Mouse (Mus musculus) embryonic facial prominence, embryonic 15.5 days (tissue): ENCODE results near the gene Mrpl12. TPM values are rescaled to one million over a fixed set of nuclear protein-coding genes. Genes with fewer than 3 reads are reported as not detected.
A peak's percentile ranks its signal among the peaks of the same experiment; 100 is the strongest.

ENCODE experiments used
- ATAC-seq: fragments of 200-750 bp; cut with Nextera tagmentation; 2 replicates; pipeline ENCODE4 v1.8.0; 2017; ENCODE audit warnings: low read depth, moderate TSS enrichment; ENCODE audit not compliant: insufficient number of reproducible peaks, low FRiP score, low TSS enrichment
- H3K27ac ChIP-seq: fragments of 300-500 bp; sonication (generic); replicated peaks from 2 replicates; pipeline ENCODE4 v1.5.1; 2015; ENCODE audit warnings: mild to moderate bottlenecking, inconsistent platforms
- H3K27me3 ChIP-seq: fragments of 300-500 bp; sonication (generic); 2 replicates; pipeline ENCODE4 v1.6.1; 2015; ENCODE audit warnings: inconsistent platforms
- H3K36me3 ChIP-seq: fragments of 300-500 bp; sonication (generic); 2 replicates; pipeline ENCODE4 v1.6.1; 2015; ENCODE audit warnings: mild to moderate bottlenecking, inconsistent platforms
- H3K4me1 ChIP-seq: fragments of 300-500 bp; sonication (generic); 2 replicates; pipeline ENCODE4 v1.6.1; 2015; ENCODE audit warnings: inconsistent platforms
- H3K4me2 ChIP-seq: fragments of 300-500 bp; sonication (generic); replicated peaks from 2 replicates; pipeline ENCODE4 v1.6.1; 2015; ENCODE audit warnings: mild to moderate bottlenecking, inconsistent platforms
- H3K4me3 ChIP-seq: fragments of 300-500 bp; sonication (generic); replicated peaks from 2 replicates; pipeline ENCODE4 v1.5.1; 2015; ENCODE audit warnings: mild to moderate bottlenecking, inconsistent platforms
- H3K9ac ChIP-seq: fragments of 300-500 bp; sonication (generic); 2 replicates; pipeline ENCODE4 v1.6.1; 2015; ENCODE audit warnings: inconsistent platforms
- H3K9me3 ChIP-seq: fragments of 300-500 bp; sonication (generic); replicated peaks from 2 replicates; pipeline ENCODE4 v1.6.1; 2016; ENCODE audit warnings: inconsistent platforms
- WGBS: fragments of 180-500 bp; shearing (Covaris S2); methylation state at CpG from one replicate; pipeline ENCODE4 v1.1.7; 2015; 5-methylcytosine and 5-hydroxymethylcytosine counted together
- polyA plus RNA-seq: library from polyadenylated mRNA; unstranded; fragments of >200 nt; fragmentation: Nextera tagmentation; extraction: Ambion mirVana; gene quantifications from 2 replicates; pipeline ENCODE4 v1.2.1, GENCODE M21; 2015

Mrpl12 gene
- polyA plus RNA-seq, 1 experiment from 2014 or later: 118 TPM

DNA sequence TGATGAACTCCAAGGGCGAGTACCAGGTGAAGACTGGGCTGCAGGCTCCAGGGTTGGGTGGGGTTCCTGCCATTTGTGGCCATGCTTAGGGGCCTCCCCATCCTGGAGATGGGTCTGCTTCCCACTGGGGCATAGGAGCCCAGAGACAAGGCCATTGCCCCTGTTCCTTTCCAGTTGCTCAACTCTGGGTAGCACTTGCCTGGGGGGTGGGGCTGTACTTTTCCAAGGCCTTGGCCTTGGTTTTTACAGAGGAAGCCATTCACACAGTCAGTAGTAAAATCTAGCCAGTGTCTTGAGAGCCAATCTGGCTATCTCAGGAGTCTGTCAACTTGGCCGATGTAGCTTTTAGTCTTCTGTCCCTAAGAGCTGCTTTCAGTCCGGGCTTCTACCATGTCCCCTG is 13.0 kb downstream of the Mrpl12 start:
- H3K4me1 ChIP-seq: peaks cover 20% of the 10 kb centered on the region
- H3K4me2 ChIP-seq: no peak overlapping the region
- WGBS: 90% methylated on average over 3 of the region's 3 CpGs
- H3K4me3 ChIP-seq: no peak overlapping the region
- H3K27me3 ChIP-seq: no peaks in the 10 kb centered on the region
- H3K9me3 ChIP-seq: no peaks in the 10 kb centered on the region
- H3K27ac ChIP-seq: no peak overlapping the region
- ATAC-seq: no peak
- no peak overlapping the region for H3K9ac ChIP-seq
- peaks cover 38% of the 10 kb centered on the region for H3K36me3 ChIP-seq

DNA sequence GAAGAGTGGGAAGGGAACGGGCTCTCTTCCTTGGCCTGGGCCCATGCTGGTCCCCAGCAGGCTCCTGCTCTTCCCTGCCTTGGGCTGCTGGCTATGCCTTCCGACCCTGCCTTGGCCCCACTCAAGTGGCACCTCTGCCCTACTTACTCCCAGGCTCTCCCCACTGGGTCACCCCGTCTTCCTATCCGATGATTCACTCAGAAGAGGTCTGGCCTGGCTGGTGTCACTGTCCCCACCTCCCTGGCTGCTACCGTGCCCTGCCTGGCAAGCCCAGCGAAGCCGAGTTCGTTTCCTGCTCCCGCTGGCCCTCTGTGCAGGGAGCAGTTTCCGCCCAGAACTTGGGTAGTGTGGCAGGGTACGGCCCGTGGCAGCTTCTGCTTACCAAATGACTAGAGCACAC is 13.8 kb downstream of the Mrpl12 start:
- no peak overlapping the region for H3K4me3 ChIP-seq
- peaks cover 13% of the 10 kb centered on the region for H3K4me1 ChIP-seq
- H3K9me3 ChIP-seq: no peaks in the 10 kb centered on the region
- 93% methylated on average over 12 of the region's 12 CpGs for WGBS
- no peak overlapping the region for H3K27ac ChIP-seq
- peaks cover 38% of the 10 kb centered on the region for H3K36me3 ChIP-seq
- ATAC-seq: no peak
- no peak overlapping the region for H3K4me2 ChIP-seq
- H3K27me3 ChIP-seq: no peaks in the 10 kb centered on the region
- H3K9ac ChIP-seq: no peak overlapping the region

DNA sequence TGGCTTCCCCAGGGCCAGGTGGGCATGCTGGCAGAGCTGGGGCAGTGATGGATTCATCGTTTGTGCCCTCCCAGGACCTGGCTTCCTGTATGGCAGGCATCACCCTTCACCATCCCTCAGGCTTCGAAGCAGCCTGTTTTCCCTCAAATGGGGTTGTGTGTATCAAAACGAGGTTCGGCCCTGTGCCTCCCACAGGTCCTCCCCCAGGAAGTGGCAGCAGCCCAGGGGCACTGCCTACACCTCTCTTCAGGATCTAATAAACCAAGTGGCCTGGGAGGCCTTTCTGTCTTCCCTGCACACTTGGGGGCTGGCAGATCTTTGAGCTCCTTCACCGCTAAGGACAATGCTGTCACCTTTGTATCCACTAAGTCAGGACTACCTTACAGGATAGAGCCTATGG is 14.5 kb downstream of the Mrpl12 start:
- H3K4me1 ChIP-seq: peaks cover 6% of the 10 kb centered on the region; the same call in 1 of the 2 replicates
- no peaks in the 10 kb centered on the region for H3K27me3 ChIP-seq
- no peak overlapping the region for H3K27ac ChIP-seq
- peaks cover 38% of the 10 kb centered on the region for H3K36me3 ChIP-seq
- no peak overlapping the region for H3K4me3 ChIP-seq
- H3K9me3 ChIP-seq: no peaks in the 10 kb centered on the region
- WGBS: 86% methylated on average over 5 of the region's 5 CpGs
- no peak overlapping the region for H3K9ac ChIP-seq
- H3K4me2 ChIP-seq: no peak overlapping the region
- no peak for ATAC-seq

DNA sequence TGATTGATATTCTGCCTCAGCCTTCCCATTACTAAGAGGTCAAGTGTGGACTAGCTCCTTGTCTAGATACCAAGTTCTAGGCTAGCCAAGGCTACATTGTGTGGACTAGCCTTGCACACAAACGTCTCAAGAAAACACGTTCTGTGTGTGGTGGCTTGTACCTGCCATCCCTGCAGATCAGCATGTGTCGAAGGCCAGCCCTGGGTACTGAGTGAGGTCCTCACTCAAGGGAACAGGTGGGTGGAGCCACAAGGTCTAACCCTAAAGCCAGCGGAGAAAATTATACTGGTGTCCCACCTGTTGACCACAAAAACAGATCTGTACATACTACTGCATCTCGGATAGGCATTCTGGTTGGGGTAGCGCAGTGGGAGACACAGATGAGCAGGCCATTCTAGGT is 15.5 kb downstream of the Mrpl12 start:
- peaks cover 6% of the 10 kb centered on the region; the same call in 1 of the 2 replicates for H3K4me1 ChIP-seq
- no peaks in the 10 kb centered on the region for H3K27me3 ChIP-seq
- H3K9ac ChIP-seq: no peak overlapping the region
- no peak overlapping the region for H3K4me2 ChIP-seq
- H3K27ac ChIP-seq: no peak overlapping the region
- WGBS: 76% methylated on average over 6 of the region's 6 CpGs
- H3K4me3 ChIP-seq: no peak overlapping the region
- H3K36me3 ChIP-seq: peaks cover 37% of the 10 kb centered on the region
- no peak; the same call in 1 of the 2 replicates for ATAC-seq
- H3K9me3 ChIP-seq: no peaks in the 10 kb centered on the region

DNA sequence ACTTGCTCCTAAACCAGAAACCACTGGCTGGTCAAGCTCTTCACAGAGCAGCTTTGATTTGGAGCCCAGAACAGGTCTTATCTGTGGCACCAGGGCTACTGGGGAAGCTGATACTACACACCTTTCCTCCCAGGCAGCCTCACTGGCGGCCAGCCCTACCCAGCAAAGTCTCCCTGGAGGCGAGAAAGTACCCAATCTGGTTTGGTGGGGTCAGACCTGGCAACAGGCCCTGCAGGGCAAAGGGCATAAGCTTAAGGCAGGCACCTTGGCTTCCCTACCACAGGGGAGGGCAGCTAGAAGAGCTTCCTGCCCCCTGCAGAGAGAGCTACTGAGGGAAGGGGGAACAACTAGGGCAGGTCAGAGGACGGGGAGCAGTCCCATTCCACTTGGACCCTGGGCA is 15.9 kb downstream of the Mrpl12 start:
- no peaks in the 10 kb centered on the region for H3K27me3 ChIP-seq
- no peak overlapping the region for H3K4me2 ChIP-seq
- WGBS: 19% methylated on average over 3 of the region's 3 CpGs
- H3K9me3 ChIP-seq: no peaks in the 10 kb centered on the region
- no peak overlapping the region for H3K27ac ChIP-seq
- peaks cover 32% of the 10 kb centered on the region for H3K36me3 ChIP-seq
- H3K4me1 ChIP-seq: peaks cover 6% of the 10 kb centered on the region; the same call in 1 of the 2 replicates
- no peak overlapping the region for H3K4me3 ChIP-seq
- no peak for ATAC-seq
- H3K9ac ChIP-seq: no peak overlapping the region

DNA sequence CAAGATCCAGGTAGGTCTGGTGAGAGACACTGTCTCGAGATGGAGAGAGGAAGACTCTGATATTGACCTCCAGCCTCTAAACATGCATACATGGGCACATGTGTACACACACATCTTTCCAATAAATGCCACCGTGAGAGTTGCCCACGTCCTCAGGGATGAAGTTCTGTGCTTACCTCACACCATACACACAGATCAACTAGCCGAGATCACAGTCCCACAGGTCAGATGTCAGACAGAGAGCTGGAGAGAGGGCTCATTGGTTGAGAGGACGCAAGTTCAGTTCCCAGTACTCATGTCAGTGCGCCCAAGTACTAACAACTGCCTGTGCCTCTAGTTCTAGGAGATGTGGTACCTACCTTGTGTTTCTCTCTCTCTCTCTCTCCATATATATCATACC is 16.6 kb downstream of the Mrpl12 start:
- Histone ChIP-seq H3K4me2 (no peak overlapping the region), H3K9me3 (no peaks in the 10 kb centered on the region), H3K27me3 (no peaks in the 10 kb centered on the region), H3K27ac (no peak overlapping the region), H3K36me3 (peaks cover 25% of the 10 kb centered on the region), H3K9ac (no peak overlapping the region), H3K4me3 (no peak overlapping the region), H3K4me1 (peaks cover 6% of the 10 kb centered on the region; the same call in 1 of the 2 replicates)
- 58% methylated on average over 6 of the region's 6 CpGs for WGBS
- ATAC-seq: no peak

DNA sequence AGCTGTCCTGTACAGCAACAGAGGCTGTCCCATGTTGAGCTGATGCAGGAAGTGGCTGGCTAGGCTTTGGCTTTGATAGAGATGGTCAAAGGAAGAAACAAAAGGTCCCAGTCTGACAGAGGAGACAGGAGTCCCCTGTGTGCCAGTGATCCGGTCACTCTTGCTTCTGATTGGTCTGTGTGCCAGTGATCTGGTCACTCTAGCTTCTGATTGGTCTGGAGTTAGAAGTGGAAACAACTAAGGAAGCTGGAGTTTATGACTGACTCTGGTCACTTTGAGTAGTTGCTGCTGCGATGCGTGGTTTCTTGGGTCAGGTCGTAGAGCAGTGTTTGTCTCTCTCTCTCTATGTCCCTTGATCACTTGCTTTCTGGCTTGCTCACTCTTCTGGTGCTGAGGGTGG is 17.3 kb downstream of the Mrpl12 start:
- Histone ChIP-seq H3K36me3 (peaks cover 19% of the 10 kb centered on the region), H3K27me3 (no peaks in the 10 kb centered on the region), H3K4me3 (no peak overlapping the region), H3K9ac (no peak overlapping the region), H3K27ac (no peak overlapping the region), H3K9me3 (no peaks in the 10 kb centered on the region), H3K4me1 (peaks cover 6% of the 10 kb centered on the region; the same call in 1 of the 2 replicates), H3K4me2 (no peak overlapping the region)
- 88% methylated on average over 4 of the region's 4 CpGs for WGBS
- ATAC-seq: no peak

DNA sequence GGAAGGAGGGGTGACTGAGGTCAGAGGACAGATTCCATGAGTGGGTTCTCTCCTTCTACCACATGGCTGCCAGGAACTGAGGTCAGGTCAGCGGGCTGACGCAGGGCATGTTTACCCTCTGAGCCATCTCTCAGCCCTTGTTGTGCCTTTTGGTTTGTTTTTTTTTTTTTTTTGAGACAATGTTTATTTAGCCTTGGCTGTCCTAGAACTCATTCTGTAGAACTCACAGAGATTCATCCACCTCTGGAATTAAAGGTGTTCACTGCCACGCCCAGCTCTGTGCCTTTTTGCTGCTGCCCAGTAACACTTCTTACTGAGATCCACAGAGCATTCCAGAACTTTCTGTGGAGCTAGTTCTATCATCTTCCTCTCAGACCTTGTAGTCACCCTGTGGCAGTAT is 21.2 kb downstream of the Mrpl12 start:
- 91% methylated on average over 3 of the region's 3 CpGs for WGBS
- Histone ChIP-seq H3K4me1 (peaks cover 8% of the 10 kb centered on the region), H3K27ac (no peak overlapping the region), H3K4me3 (no peak overlapping the region), H3K9ac (no peak overlapping the region), H3K4me2 (no peak overlapping the region), H3K9me3 (no peaks in the 10 kb centered on the region), H3K27me3 (no peaks in the 10 kb centered on the region), H3K36me3 (no peaks in the 10 kb centered on the region)
- no peak for ATAC-seq

DNA sequence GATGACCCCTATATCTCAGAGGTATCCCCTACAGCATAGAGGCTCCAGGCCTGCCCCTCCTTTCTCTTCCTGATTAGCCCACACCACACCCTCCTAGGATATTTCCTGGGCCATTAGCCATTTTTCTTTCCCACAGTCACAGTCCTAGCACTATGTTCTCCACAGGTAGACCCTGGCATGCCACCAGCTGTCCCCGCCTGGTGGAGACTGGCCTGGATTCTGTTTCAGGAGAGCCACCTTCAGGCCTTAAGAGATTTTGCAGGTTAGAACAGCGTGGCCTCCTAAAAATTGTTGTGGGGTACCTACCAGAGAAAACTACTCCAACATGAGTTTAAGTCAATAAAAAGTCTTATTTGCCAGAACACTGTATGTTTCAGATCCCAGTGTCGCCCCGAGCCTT is 22.5 kb downstream of the Mrpl12 start:
- WGBS: 57% methylated on average over 4 of the region's 4 CpGs
- Histone ChIP-seq H3K27ac (no peak overlapping the region), H3K4me3 (no peak overlapping the region), H3K9me3 (no peaks in the 10 kb centered on the region), H3K9ac (no peak overlapping the region), H3K4me2 (no peak overlapping the region), H3K4me1 (peaks cover 10% of the 10 kb centered on the region), H3K36me3 (no peaks in the 10 kb centered on the region), H3K27me3 (no peaks in the 10 kb centered on the region)
- ATAC-seq: no peak

DNA sequence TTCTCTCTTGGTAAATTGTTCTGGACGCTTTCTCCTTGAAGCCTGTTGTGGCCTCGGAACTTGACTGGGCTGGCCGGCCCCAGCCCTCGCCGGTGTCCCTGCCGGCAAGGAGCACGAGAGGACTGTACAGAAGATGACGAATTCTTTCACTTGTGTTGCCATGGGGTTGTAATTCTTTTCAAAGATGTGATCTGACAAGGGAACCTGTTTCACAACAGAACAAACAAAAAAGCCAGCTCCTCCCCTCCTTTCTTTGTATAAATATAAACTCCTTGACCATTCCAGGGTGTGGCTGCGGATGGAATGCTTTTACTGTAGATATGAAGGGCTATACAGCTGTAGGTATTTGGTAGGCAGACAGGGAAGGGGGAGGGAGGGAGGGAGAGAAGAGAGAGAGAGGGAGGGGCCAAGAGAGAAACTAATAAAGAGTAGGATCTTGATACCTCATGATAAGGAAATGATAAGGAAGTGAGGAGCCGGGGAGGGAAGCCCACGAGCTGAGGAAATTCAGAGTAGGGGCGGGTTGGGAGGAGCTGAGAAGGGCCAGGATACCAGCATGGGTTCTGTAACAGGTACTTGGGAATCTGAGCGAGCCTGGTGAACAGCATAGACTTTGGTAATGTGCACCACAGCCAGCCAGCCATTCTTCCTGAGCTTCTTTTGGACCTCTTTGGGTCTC is 23.3 kb downstream of the Mrpl12 start:
- H3K9ac ChIP-seq: no peak overlapping the region
- no peak overlapping the region for H3K4me2 ChIP-seq
- no peak overlapping the region; the same call in 1 of the 2 replicates for H3K27ac ChIP-seq
- no peaks in the 10 kb centered on the region for H3K36me3 ChIP-seq
- no peaks in the 10 kb centered on the region for H3K27me3 ChIP-seq
- no peak for ATAC-seq
- H3K4me3 ChIP-seq: no peak overlapping the region
- H3K4me1 ChIP-seq: peaks cover 10% of the 10 kb centered on the region
- 64% methylated on average over 13 of the region's 13 CpGs for WGBS
- H3K9me3 ChIP-seq: no peaks in the 10 kb centered on the region

DNA sequence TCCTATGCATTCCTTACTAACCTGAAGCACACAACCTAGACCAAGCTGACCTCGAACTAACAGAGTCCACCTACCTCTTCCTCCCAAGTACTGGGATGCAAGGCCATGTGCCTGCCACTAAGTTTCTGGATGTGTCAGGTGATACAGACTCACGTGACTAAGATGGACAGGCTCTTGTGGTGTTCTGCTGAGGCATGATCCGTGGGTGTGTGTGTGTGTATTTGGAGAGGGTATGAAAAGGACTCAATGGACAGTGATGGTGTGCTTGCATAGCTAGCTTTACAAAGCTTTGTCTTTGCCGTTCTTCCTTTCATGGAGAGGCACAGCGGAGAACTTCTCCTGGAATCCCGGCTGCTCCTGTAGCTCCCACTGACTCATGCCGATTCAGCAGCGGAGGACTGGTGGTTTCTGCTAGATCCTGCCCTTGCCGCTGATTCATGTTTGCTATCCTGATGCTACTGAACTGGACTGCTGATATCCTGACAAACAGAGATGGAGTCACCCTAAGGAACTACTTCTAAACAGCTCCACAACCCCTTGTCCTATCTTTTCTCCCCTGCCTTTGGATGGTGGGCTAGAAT is 24.0 kb downstream of the Mrpl12 start:
- peaks cover 10% of the 10 kb centered on the region for H3K4me1 ChIP-seq
- H3K4me2 ChIP-seq: no peak overlapping the region
- no peak overlapping the region for H3K4me3 ChIP-seq
- H3K27ac ChIP-seq: no peak overlapping the region; the same call in 1 of the 2 replicates
- WGBS: 84% methylated on average over 9 of the region's 9 CpGs
- no peaks in the 10 kb centered on the region for H3K9me3 ChIP-seq
- no peaks in the 10 kb centered on the region for H3K27me3 ChIP-seq
- ATAC-seq: no peak
- H3K9ac ChIP-seq: no peak overlapping the region
- no peaks in the 10 kb centered on the region for H3K36me3 ChIP-seq

DNA sequence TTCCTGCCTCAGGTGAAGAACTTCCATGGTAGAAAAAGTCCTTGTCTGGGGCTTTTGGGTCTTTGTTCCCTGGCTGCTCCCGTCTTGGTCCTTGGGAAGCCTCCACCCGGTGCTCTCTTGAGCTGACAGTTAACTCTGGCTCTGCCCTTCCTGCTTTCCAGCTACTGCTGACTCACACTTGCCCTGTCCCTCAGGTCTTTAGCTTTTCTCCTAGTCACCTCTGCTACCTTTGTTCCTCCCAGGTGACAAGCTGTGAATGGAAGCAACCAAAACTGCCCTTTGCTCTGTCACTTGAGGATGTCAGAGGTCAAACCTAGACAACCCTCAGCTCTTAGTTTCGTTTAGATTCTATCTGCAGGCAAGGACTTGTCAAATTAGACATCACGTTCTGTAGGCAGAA is 25.5 kb downstream of the Mrpl12 start:
- peak overlapping the region; percentile 81 for H3K27ac ChIP-seq
- 30% methylated on average over 4 of the region's 4 CpGs for WGBS

More for the DNA sequence above, 25.5 kb downstream of the Mrpl12 start:
- Histone ChIP-seq H3K9ac (no peak overlapping the region), H3K27me3 (no peaks in the 10 kb centered on the region), H3K4me2 (peak overlapping the region; percentile 49; the same call in 1 of the 2 replicates), H3K4me3 (no peak overlapping the region), H3K36me3 (no peaks in the 10 kb centered on the region), H3K9me3 (no peaks in the 10 kb centered on the region), H3K4me1 (peaks cover 10% of the 10 kb centered on the region)
- ATAC-seq: no peak
